Mouse (Mus musculus): ENCODE data around the gene Prkcg.

- TF ChIP-seq POLR2A (IDR thresholded peaks at IDR 0.05; ENCODE audit: borderline replicate concordance, extremely low read depth, insufficient read depth, insufficient read length, poor library complexity, severe bottlenecking) (no peak), CTCF (IDR thresholded peaks at IDR 0.05; ENCODE audit: borderline replicate concordance, extremely low read depth, insufficient read depth, insufficient read length) (no peak)
Observed at GRCm38 (mm10) chr7:3367569-3367968, 78.6 kb downstream of the Prkcg start.
